Mouse (Mus musculus) lung, postnatal 4 days (tissue): ENCODE results near the gene Cox6a1.
A peak's percentile ranks its signal among the peaks of the same experiment; 100 is the strongest.
"Not testable (repeated sequence)": the region's sequence is repeated elsewhere in the genome, so short reads cannot be mapped to it uniquely, and the experiment has no call there.

ENCODE experiments used
- DNase-seq, 2 experiments: peaks; one replicate each; pipeline ENCODE4 v3.0.0; 2021

Cox6a1 gene

DNA sequence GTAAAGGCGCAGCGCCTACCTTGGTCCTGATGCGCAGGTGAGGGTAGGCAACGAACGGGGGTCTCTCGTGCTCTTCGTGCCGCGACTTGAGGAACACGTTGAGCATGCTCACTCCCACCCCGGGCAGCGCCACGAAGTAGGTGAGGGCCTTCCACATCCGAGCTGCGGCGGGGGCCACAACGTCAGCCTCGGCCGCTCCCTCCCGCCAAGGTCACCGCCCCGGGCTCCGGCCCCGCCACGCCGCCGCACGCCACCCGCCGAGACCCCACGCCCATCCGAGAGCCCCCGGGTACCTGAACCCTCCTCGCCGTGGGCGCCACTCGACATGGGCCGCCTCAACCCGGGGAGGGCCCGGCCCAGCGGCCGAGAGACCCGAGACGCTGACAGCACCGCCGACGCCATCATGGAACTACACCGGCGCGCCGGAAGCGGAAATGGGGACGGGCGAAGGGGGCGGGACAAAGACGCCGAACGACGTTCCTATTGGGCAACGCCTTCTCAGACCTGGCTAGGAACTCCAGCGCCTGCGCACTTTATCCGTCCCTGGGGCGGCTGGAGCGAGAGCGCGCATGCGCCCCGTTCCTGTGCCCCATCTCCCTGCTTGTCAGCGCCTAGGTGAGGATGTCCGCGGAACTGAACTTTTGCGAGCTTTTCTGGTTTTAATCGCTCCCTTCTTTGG is at the start of gene Cox6a1:
TSS of gene Cox6a1 (minus strand) at position 436 of the 679 bp plus-strand sequence.
- peak; percentile 99 for DNase-seq

DNA sequence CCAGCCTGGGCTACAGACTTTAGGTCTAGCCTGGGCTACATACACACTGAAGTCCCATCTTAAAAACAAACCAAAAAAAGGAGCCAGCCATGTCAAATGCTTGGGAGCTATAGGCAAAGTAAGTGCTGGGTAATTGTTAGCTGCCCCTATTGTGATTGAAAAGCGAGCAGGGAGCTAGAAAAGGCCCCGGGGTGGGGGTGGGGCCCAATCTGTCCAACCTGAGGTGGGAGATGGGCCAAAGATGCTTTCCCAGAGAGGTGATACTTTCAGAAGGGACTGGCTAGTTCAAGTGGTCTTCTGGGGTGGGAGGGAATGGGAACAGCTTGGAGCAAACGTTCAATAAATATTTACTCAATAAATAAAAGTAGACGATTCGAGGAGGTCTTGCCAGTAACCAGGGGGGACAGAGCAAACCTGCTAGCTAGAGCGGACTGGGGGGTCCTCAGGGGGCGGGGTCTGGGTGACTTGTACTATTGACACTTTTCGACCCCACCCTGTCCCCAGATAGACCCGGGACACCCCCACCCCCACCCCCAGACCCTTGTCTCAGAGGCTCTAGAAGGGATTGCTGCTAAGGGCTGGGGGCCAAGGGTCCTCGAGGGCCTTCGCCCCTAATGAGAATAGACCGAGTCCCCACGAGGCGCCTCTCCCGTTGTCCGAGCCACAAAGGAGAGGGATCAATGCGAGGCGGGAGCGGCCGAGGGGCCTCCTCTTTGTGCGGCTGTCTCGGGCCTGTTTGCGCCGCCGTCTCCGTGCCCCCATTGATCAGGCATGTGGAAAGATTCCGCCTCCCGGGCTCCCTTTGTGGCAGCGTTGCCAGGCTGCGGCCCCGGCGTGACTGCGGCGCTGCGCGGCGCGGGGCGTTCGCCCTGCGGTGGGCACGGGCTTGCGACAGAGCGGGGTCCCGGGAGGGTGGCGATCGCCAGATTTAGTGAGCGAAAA is 49.3 kb upstream of the Cox6a1 start:
- DNase-seq: peak in 1 of 2 experiments; percentile 7

GRCm38 (mm10) chr5:115396654-115397053 is 47.9 kb upstream of the Cox6a1 start:
- DNase-seq: no peak

DNA sequence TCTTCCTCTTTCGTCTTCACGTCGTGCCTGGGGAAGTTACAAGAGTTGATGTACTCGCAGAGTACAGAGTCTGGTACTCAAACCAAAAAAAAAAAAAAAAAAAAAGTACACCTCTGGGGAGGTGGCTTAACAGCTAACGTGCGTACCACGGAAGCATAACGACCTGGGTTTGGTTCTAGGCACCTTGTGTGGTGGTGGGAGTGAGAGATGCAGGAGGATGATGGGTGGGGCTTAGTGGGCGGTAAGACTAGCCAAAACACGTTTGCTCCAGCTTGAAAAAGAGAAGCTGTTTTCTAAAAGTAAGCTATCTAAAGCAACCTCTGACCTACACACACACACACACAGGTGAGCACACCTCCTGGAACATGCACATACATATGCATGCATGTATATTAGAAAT is 46.1 kb upstream of the Cox6a1 start:
- no peak for DNase-seq

DNA sequence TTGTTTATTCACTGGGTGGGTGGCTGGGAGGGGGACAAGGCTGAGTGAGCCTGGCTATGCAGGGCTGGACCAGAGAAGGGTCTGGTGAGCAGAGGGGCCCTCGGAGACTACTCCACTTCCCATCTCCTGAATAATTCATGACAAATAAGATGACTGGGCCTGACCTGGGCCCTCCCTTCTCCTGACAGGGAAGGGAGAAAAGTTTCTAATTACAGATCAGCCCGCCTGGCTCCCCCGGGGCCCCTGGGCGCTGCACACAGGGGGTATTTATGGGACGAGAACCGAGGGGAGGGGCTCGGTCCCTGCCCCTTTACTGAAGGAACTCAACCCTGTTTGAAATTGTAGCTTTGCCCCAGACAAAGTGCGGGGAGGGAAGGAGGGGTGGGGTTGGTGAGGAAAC is 45.4 kb upstream of the Cox6a1 start:
- DNase-seq: no peak

DNA sequence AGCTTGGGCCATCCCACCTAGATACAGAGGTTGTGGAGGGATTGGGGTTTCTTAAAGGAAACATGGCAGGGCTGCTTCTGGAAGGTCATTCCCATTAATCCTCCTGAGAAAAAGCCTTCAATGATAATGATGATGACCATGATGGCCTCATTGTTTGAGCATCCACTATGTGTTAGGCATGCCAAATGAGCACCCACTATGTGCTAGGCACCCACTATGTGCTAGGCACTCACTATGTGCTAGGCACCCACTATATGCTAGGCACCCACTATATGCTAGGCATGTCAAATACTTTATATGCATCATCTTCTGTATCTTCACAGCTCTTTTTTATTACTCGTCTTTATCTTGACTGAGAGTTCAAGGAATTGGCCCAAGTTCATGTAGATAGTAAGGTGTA is 44.2 kb upstream of the Cox6a1 start:
- DNase-seq: no peak

- no peak for DNase-seq
Measured at GRCm38 (mm10) chr5:115391935-115392334, 43.2 kb upstream of the Cox6a1 start.

DNA sequence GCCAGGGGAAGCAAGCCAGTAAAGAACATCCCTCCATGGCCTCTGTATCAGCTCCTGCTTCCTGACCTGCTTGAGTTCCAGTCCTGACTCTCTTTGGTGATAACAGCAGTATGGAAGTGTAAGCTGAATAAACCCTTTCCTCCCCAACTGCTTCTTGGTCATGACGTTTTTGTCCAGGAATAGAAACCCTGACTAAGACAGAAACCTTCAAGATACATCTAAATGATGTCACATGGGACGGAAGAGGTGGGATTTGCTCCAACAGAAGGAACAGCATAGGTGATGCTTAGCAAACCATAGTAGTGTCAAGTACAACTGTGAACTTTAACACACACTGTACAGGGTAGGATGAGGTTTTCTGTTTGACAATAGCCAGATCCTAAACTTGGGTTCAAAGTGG is 30.1 kb upstream of the Cox6a1 start:
- not testable (repeated sequence) for DNase-seq

- no peak for DNase-seq
Measured at GRCm38 (mm10) chr5:115375436-115375835, 26.7 kb upstream of the Cox6a1 start.

DNA sequence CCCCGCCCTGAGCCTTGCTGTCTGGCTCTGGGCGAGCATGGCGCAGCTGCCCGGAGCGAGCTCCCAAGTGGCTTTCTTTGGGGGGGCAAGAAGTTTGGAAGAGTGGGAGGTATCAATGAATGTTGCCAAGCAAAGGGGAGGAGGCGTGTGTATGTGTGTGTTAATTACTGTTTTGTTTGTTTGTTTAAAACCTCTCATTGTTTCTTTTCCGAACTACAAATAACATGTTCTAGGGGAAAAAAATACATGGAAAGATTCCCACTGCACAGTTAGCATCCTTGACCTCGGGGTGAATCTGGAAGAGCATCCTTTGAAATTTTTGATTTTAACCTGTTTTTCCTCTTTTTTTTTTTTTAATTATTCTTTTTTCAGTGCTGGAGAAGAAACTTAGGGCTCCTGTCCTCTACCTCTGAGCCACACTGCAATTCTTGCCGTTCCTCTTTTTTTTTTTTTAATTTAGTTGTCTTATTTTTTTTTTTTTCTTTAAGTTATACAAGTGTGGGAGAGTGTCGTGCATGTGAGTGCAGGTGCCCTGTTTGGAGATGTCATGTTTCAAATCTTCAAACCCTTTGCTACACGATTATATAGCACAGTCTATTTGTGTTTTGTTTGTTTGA is 25.5 kb upstream of the Cox6a1 start:
- DNase-seq: no peak

GRCm38 (mm10) chr5:115373441-115374203 is 24.8 kb upstream of the Cox6a1 start:
- no peak for DNase-seq

DNA sequence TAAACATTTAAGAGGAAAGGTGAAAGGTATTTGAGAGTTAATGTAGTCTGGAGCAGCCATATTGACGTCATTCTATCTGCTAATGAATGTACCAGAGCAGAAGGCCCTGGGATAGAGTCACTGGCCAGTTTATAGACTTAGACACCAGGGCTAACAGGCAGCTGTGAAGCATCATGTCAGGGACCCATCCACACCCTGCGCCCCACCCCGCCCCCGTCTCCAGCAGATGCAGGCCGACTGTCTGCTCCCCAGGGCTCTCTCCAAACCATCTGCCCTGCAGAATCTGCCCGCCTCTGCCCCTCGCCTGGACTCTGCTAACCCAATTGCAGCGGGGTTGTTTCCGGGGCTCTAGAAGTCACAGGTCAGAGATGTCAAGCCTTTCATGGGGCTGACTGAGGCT is 23.0 kb upstream of the Cox6a1 start:
- DNase-seq: no peak

- no peak for DNase-seq
Measured at GRCm38 (mm10) chr5:115364782-115365181, 16.0 kb upstream of the Cox6a1 start.

GRCm38 (mm10) chr5:115362819-115363714 is 14.3 kb upstream of the Cox6a1 start:
- no peak for DNase-seq

- DNase-seq: no peak
Measured at GRCm38 (mm10) chr5:115362216-115362615, 13.4 kb upstream of the Cox6a1 start.

- DNase-seq: no peak
Measured at GRCm38 (mm10) chr5:115359851-115360372, 11.1 kb upstream of the Cox6a1 start.

DNA sequence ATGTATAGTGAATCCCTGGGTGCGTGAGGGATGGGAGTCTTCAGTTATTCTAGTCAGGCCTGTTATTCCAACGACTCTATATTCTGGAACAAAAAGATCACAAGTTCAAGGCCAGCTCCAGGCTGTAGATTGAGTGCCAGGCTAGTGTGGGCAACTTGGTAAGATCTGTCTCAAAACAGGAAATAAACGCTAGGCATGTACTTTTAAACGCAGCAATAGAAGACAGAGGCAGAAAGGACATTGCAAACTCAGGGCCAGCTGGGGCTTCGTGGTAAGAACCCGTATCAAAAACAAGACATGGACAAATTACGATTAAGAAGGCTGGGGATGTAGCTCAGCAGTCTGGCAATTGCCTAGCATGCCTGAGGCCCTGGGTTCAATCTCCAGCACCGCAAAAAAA is 10.7 kb upstream of the Cox6a1 start:
- DNase-seq: no peak

- peak; percentile 83 to 90 for DNase-seq
Measured at GRCm38 (mm10) chr5:115358872-115359271, 10.1 kb upstream of the Cox6a1 start.

- DNase-seq: no peak
Measured at GRCm38 (mm10) chr5:115355070-115355469, 6.3 kb upstream of the Cox6a1 start.

DNA sequence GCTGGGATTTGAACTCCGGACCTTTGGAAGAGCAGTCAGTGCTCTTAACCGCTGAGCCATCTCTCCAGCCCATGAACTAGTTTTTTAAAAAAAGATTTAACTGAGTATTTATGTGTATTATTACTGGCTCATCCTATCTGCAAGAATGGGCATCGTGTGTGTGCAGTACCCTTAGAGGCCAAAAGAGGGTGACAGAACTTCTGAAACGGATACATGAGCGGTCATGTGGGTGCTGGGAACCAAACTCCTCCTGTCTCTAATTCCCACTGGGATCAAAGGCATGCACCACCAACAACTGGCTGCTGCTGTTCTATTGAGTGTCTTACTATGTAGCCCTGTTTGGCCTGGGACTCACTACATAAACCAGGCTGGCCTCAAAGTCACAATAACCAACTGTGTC is 2.6 kb upstream of the Cox6a1 start:
- no peak for DNase-seq

- DNase-seq: no peak
Measured at GRCm38 (mm10) chr5:115349225-115349555, 409 bp upstream of the Cox6a1 start.

DNA sequence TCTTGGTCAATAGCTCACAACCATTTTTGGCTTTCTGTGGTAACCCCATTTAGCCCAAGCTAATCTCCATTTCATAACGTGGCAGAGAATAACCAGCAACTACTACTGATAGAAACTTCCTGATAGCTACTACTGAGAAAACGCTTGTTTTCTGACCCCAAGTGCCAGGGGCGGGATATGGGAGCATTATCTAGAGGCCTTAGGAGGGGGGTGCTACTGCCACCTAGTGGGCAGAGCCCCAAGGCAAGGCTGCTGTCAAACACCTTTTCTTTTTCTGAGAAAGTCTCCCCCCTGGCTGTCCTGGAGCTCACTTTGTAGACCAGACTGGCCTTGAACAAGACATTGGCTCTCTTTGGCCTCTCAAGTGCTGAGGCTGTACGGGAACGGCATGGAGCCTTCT is 1.2 kb downstream of the Cox6a1 start:
- DNase-seq: peak; percentile 83 to 87
